Mouse (Mus musculus): ENCODE results near the gene Lmntd1. TPM values are rescaled to one million over a fixed set of nuclear protein-coding genes. Genes with fewer than 3 reads are reported as not detected.
A peak's percentile ranks its signal among the peaks of the same experiment; 100 is the strongest.

The Lmntd1 gene
- total RNA-seq, 1 experiment from 2014 or later: not detected

DNA sequence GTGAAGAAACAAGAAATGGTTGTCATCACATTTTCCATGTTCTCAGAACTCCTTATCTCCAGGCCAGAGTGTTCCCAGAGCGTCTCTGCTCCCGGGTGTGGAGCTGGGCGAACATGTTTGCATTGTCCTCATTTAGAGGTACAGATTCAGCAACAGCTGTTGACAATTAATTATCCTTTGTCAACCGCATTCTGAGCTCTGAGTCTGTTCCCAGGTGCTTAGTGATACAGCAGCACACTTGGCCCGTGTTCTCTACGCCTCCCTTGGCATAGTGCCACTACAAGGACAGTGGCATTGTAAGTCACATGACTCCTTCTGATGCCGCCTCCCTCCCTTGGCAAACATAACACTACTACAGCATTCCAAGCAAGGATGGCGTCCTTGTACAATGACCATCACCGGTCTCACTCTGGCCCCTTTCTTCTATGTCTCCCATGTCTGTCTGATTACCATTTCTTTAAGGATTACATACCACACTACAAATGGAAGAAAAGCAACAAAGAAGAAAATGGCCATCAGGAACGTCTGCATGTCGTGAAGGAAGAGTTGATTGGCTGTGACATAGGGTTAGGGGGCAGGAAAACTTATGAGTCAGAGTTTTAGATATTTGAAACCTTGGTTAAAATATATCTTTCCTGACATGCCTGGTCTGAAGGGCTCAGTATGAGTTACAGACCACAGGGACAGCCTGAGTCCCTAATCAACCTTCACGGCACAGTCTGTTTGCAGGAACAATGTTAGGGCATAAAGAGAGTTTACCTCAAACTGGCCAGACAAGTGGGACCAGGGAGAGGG lies 231.3 kb downstream of the Lmntd1 start:
- no peak for ATAC-seq (replicated peaks in 1 of 2; ENCODE audit: insufficient read depth in 1 of 2, low FRiP score in 2 of 2, low TSS enrichment in 1 of 2, low read depth in 1 of 2, poor library complexity in 2 of 2, severe bottlenecking in 2 of 2)

GRCm38 (mm10) chr6:145380961-145381360 lies 233.2 kb downstream of the Lmntd1 start:
- ATAC-seq (replicated peaks in 1 of 2; ENCODE audit: insufficient read depth in 1 of 2, low FRiP score in 2 of 2, low TSS enrichment in 1 of 2, low read depth in 1 of 2, poor library complexity in 2 of 2, severe bottlenecking in 2 of 2): no peak

GRCm38 (mm10) chr6:145379175-145379574 lies 234.9 kb downstream of the Lmntd1 start:
- no peak for ATAC-seq (replicated peaks in 1 of 2; ENCODE audit: insufficient read depth in 1 of 2, low FRiP score in 2 of 2, low TSS enrichment in 1 of 2, low read depth in 1 of 2, poor library complexity in 2 of 2, severe bottlenecking in 2 of 2)

DNA sequence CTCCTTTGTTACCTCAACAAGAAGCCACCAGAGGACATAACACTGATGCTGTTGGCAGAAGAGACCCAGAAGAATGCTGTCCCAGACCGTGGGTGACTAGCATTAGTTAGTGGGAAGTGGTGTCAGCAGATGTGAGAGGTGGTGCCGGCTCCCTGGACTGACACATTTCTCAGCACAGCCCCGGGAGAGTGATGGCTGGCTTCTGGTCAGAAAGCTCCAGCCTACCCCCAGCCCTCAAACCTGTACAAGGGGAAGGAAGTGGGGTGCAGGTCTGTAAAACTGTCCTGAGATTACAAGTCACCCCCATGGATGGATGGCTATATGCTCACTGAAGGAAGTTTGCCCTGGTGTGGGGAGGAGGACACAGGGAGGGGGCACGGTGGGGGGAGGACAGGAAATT lies 235.4 kb downstream of the Lmntd1 start:
- peak; percentile 54 for ATAC-seq (replicated peaks in 1 of 2; ENCODE audit: insufficient read depth in 1 of 2, low FRiP score in 2 of 2, low TSS enrichment in 1 of 2, low read depth in 1 of 2, poor library complexity in 2 of 2, severe bottlenecking in 2 of 2)

DNA sequence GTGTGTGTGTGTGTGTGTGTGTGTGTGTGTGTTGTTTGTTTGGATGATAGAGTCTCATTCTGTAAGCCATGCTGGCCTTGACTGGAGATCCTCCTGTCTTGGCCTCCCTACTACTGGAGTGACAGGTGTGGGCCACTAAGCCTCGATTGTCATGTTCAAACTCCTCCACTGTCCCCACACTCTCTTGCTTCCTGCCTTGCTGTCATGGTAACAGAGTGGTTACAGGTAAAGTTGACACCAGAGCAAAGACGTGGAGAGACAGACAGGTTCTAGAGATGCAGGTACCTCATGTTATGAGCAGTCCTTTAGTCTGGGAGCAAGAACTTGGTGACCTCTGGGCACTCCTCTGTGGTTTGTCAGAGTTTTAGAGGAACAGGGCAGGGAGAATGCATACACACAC lies 239.7 kb downstream of the Lmntd1 start:
- no peak for ATAC-seq (replicated peaks in 1 of 2; ENCODE audit: insufficient read depth in 1 of 2, low FRiP score in 2 of 2, low TSS enrichment in 1 of 2, low read depth in 1 of 2, poor library complexity in 2 of 2, severe bottlenecking in 2 of 2)

DNA sequence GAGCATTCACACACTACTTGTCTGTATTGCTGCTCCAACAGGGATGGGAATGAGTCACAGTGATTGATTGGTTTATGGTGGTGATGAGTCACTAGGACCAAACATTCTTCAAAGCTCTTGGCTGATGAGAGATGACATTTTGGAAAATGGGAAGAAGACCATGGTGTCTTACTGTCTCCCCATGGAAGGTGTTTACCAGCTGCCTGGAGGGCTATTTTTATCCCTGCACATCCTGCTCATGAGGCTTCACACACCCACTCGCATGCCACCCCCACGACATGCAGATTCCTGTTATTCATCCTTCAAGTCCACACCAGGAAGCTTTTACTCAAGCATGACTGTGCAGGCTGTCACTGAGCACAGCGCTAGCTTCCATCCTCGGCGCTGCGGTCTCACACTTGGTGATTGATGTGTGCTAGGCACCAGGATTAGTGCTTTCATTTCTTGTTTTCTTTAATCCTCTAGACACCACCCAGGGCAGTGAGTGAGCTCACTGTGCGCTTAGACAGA lies 240.4 kb downstream of the Lmntd1 start:
- ATAC-seq (replicated peaks in 1 of 2; ENCODE audit: insufficient read depth in 1 of 2, low FRiP score in 2 of 2, low TSS enrichment in 1 of 2, low read depth in 1 of 2, poor library complexity in 2 of 2, severe bottlenecking in 2 of 2): peak; percentile 61 to 68

DNA sequence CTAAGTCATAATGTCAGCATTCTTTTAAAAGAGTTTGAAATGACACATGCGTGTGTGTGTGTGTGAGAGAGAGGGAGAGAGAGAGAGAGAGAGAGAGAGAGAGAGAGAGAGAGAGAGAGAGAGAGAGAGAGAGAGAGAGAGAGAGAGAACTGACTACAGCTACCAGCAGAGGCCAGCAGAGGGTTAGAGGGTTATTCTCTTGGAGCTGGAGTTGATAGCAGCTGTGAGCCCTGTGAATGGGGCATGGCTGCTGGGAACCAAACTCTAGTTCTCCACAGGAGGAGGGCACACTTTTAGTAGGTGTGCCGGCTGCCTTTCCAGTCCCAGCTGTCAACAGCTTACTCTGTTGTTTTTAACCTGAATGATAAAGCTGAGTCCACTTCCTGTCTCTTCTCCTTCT lies 242.1 kb downstream of the Lmntd1 start:
- no peak for ATAC-seq (replicated peaks in 1 of 2; ENCODE audit: insufficient read depth in 1 of 2, low FRiP score in 2 of 2, low TSS enrichment in 1 of 2, low read depth in 1 of 2, poor library complexity in 2 of 2, severe bottlenecking in 2 of 2)

DNA sequence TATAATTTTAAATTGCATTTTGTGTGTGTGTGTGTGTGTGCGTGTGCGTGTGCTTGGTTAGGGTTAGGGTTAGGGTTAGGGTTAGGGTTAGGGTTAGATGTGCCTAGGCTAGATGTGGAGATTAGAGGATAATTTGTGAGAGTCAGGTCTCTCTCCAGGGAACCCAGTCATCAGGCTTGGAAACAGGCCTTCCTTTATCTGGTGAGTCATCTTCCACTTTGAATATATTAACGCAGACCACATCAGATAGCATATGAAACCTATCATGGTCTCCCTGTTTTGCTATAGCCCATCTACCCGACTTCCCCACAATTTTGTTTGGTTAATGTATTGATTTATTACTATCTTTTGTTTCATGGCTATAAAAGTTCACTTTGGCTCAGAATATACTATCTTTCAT lies 242.5 kb downstream of the Lmntd1 start:
- no peak for ATAC-seq (replicated peaks in 1 of 2; ENCODE audit: insufficient read depth in 1 of 2, low FRiP score in 2 of 2, low TSS enrichment in 1 of 2, low read depth in 1 of 2, poor library complexity in 2 of 2, severe bottlenecking in 2 of 2)

DNA sequence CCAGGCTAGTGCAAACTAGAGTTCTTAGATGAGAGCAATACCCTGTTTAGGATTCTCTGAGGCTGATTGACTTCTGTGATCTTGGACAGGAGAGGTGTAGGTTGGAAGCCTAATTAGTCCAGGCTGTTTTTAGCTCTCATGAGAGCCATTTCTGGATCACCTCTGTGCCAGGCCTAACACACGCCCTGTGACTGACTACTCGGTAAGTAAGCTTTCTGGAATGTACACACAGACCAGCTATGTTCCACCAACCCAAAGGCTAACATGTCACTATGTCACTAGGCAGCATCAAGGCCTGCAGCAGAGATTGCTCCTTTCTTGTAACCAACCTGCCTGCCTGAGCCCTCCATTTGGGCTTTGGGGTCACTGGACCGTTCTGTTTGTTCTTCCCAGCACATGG lies 243.8 kb downstream of the Lmntd1 start:
- ATAC-seq (replicated peaks in 1 of 2; ENCODE audit: insufficient read depth in 1 of 2, low FRiP score in 2 of 2, low TSS enrichment in 1 of 2, low read depth in 1 of 2, poor library complexity in 2 of 2, severe bottlenecking in 2 of 2): no peak

- ATAC-seq (replicated peaks in 1 of 2; ENCODE audit: insufficient read depth in 1 of 2, low FRiP score in 2 of 2, low TSS enrichment in 1 of 2, low read depth in 1 of 2, poor library complexity in 2 of 2, severe bottlenecking in 2 of 2): no peak
Measured at GRCm38 (mm10) chr6:145369290-145369689, 244.8 kb downstream of the Lmntd1 start.

- ATAC-seq (replicated peaks in 1 of 2; ENCODE audit: insufficient read depth in 1 of 2, low FRiP score in 2 of 2, low TSS enrichment in 1 of 2, low read depth in 1 of 2, poor library complexity in 2 of 2, severe bottlenecking in 2 of 2): no peak
Measured at GRCm38 (mm10) chr6:145366488-145366887, 247.6 kb downstream of the Lmntd1 start.

DNA sequence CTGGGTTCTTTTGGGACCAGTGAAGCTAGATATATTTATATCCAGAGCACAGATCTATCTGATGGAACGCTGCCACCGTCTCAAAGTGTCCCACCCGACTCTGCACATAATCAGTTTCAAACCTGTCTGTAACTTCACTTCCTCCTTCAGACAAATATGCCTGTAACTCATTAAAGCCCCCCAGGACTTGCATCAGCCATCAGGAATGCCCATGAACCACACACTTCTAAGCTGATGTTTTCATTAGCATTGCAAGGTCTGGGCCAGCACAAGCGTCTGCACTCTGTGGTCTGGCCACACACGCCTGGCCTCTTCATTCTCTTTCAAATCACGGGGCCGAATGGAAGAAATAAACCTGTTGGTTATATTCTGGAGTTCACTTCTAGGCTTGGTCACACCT lies 250.4 kb downstream of the Lmntd1 start:
- no peak for ATAC-seq (replicated peaks in 1 of 2; ENCODE audit: insufficient read depth in 1 of 2, low FRiP score in 2 of 2, low TSS enrichment in 1 of 2, low read depth in 1 of 2, poor library complexity in 2 of 2, severe bottlenecking in 2 of 2)

DNA sequence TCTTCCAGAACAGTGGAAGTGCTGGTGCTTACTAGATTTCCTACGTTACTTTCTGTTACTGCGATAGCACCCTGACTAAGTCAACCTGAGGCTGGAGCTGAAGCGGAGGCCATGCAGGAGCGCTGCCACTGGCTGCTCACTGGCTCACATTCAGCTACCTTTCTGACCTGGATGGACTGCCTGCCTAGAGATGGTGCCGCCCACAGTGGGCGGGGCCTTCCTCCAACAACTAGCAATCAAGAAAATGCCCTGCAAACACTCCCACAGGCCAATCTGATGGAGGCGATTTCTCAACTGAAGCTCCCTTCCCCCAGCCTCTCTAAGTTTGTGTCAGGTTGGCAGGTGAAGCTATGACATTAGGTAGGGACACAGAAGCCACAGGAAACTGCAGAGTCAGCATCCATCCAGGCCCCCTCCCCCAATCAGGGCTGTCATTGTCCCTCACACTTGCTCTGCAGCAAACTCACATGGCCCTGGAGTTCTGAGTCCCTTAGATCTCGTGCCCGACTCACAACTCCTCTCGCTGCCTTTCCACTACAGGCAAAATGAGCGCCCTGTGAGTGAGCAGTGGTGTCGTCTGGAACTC lies 252.9 kb downstream of the Lmntd1 start:
- ATAC-seq (replicated peaks in 1 of 2; ENCODE audit: insufficient read depth in 1 of 2, low FRiP score in 2 of 2, low TSS enrichment in 1 of 2, low read depth in 1 of 2, poor library complexity in 2 of 2, severe bottlenecking in 2 of 2): 0 out of 4 replicates have a peak, but pooled peaks of 1 of the 2 experiments have one; percentile 17

DNA sequence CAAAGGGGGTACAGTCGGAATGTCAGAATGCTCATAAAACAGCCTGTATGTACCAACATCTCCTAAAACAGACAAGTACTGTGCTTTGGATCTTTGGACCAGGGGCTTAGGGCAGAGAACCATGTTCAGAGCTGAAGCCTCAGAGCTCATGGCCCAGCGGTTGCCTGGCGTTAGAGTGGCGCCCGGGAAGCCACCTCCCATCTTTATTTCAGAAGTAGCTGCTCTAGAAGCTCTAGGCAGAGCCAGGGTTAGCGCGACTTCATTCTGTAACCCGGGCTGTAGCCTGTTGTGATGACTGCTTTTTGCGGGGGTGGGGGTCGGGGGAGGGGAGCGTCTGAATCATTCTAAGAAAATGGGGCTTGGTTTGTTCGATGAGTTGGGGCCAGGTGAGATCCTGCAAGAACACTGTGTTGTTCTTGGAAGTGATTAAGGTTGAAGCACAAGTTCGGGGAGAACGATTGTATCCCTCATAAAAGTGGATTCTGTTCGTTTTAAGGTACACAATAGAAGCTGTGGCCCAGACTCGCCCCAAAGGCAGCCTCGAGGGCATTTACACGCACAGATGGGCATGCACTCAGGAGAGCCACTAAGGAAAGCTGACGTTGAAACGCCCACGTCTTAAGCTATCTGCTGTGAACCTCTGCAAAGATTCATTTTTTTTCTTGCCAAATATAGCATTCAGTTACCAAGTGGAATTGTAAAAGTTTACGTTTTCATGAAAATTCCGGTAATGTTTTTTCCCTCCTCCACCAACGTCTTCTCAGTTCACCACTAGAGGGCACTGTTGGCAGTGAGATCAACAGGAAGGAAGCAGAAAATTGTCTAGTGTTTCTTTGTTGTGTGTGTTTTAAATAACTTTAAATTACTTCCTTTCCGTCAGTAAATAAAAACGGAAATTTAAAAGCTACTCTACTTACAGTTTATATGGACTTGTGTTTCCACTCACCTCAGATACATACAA lies 254.4 kb downstream of the Lmntd1 start:
- peak; percentile 32 to 60; a peak in 2 of 4 replicates for ATAC-seq (replicated peaks in 1 of 2; ENCODE audit: insufficient read depth in 1 of 2, low FRiP score in 2 of 2, low TSS enrichment in 1 of 2, low read depth in 1 of 2, poor library complexity in 2 of 2, severe bottlenecking in 2 of 2)

- ATAC-seq (replicated peaks in 1 of 2; ENCODE audit: insufficient read depth in 1 of 2, low FRiP score in 2 of 2, low TSS enrichment in 1 of 2, low read depth in 1 of 2, poor library complexity in 2 of 2, severe bottlenecking in 2 of 2): no peak
Measured at GRCm38 (mm10) chr6:145358001-145358400, 256.1 kb downstream of the Lmntd1 start.

DNA sequence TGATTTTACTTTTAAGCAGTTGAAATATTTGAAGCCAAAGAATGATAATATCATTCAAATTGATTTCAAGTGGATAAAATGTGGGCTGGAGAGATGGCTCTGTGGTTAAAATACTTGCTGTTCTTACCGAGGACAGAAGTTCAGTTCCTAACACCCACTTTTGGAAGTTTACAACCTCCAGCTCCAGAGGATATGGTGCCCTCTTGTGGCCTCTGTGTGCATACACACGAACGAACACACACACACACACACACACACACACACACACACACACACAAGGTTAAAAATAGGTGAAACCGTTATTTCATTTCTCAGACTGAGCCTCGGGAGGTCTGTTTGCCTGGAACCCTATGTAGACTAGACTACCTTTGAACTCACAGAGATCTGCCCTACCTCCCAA lies 260.3 kb downstream of the Lmntd1 start:
- no peak for ATAC-seq (replicated peaks in 1 of 2; ENCODE audit: insufficient read depth in 1 of 2, low FRiP score in 2 of 2, low TSS enrichment in 1 of 2, low read depth in 1 of 2, poor library complexity in 2 of 2, severe bottlenecking in 2 of 2)

- no peak for ATAC-seq (replicated peaks in 1 of 2; ENCODE audit: insufficient read depth in 1 of 2, low FRiP score in 2 of 2, low TSS enrichment in 1 of 2, low read depth in 1 of 2, poor library complexity in 2 of 2, severe bottlenecking in 2 of 2)
Measured at GRCm38 (mm10) chr6:145352705-145353104, 261.4 kb downstream of the Lmntd1 start.
